Mouse (Mus musculus) kidney, adult 18-20 months (tissue): ENCODE measurements around the gene Glrx.

Experiments
- DNase-seq: peaks from one replicate; pipeline ENCODE4 v3.0.0; 2021

Glrx gene

GRCm38 (mm10) chr13:75892876-75893275 is 53.2 kb downstream of the Glrx start:
- DNase-seq: no peak
